Mouse (Mus musculus) C2C12 (cell line): ENCODE measurements around the gene Wwc1. TPM values are rescaled to one million over a fixed set of nuclear protein-coding genes. Genes with fewer than 3 reads are reported as not detected.

Experiments
- H3K27me3 ChIP-seq: one replicate; pipeline ENCODE4 v1.6.1; 2011; ENCODE audit not compliant: control insufficient read depth, insufficient read depth, insufficient read length
- H3K36me3 ChIP-seq: one replicate; pipeline ENCODE4 v1.6.1; 2011; ENCODE audit not compliant: control insufficient read depth, insufficient read depth
- H3K4me3 ChIP-seq: one replicate; pipeline ENCODE4 v1.5.1; 2011; ENCODE audit warnings: mild to moderate bottlenecking, control low read depth; ENCODE audit not compliant: poor library complexity, insufficient read depth, severe bottlenecking
- H3K79me2 ChIP-seq: one replicate; pipeline ENCODE4 v1.6.1; 2011; ENCODE audit not compliant: control insufficient read depth, insufficient read depth
- H3K79me3 ChIP-seq: one replicate; pipeline ENCODE4 v1.6.1; 2011; ENCODE audit warnings: low read depth, control low read depth
- H3ac ChIP-seq: one replicate; pipeline ENCODE3; 2011; ENCODE audit warnings: low read depth; ENCODE audit not compliant: control insufficient read depth, insufficient read length
- CEBPB ChIP-seq: IDR thresholded peaks from one replicate; pipeline ENCODE4 v1.6.1; 2011; ENCODE audit warnings: low read depth, mild to moderate bottlenecking, control low read depth, moderate library complexity
- CTCF ChIP-seq: IDR thresholded peaks from one replicate; pipeline ENCODE4 v1.5.1; 2011; ENCODE audit not compliant: control insufficient read depth, insufficient read depth, insufficient read length
- FOSL1 ChIP-seq: IDR thresholded peaks from one replicate; pipeline ENCODE4 v1.8.0; 2011; ENCODE audit warnings: mild to moderate bottlenecking, low read length; ENCODE audit not compliant: poor library complexity, insufficient read depth, severe bottlenecking
- MAX ChIP-seq: IDR thresholded peaks from one replicate; pipeline ENCODE4 v1.6.1; 2011; ENCODE audit warnings: mild to moderate bottlenecking, control low read depth
- MYOD1 ChIP-seq: IDR thresholded peaks from one replicate; pipeline ENCODE4 v1.6.1; 2011; ENCODE audit warnings: low read depth; ENCODE audit not compliant: control insufficient read depth, insufficient read length
- MYOG ChIP-seq: IDR thresholded peaks from one replicate; pipeline ENCODE4 v1.6.1; 2011; ENCODE audit not compliant: control insufficient read depth, insufficient read length; ENCODE audit errors: extremely low read depth
- USF1 ChIP-seq: IDR thresholded peaks from one replicate; pipeline ENCODE4 v1.6.1; 2011; ENCODE audit warnings: low read depth, mild to moderate bottlenecking, control low read depth, moderate library complexity
- polyA plus RNA-seq: library from polyadenylated mRNA; unstranded; fragments of >200 nt; fragmentation: generic; extraction: Trizol; gene quantifications from one replicate; pipeline ENCODE4 v1.2.1, GENCODE M21; 2012; ENCODE audit warnings: missing spikeins

Gene Wwc1
- polyA plus RNA-seq, 1 experiment, result 4.6 TPM

GRCm38 (mm10) chr11:35832139-35832538 lies 148.2 kb downstream of the Wwc1 start:
- Histone ChIP-seq H3ac (no peak overlapping the region), H3K27me3 (no peaks in the 10 kb centered on the region), H3K79me3 (peaks cover 53% of the 10 kb centered on the region), H3K4me3 (no peak overlapping the region), H3K79me2 (peaks cover 71% of the 10 kb centered on the region), H3K36me3 (peaks cover 61% of the 10 kb centered on the region)
- TF ChIP-seq CEBPB, result no peak
- TF ChIP-seq CTCF, result no peak
- no peak for TF ChIP-seq MYOD1
- no peak for TF ChIP-seq FOSL1
- TF ChIP-seq MAX, result no peak
- TF ChIP-seq USF1, result no peak
- no peak for TF ChIP-seq MYOG

GRCm38 (mm10) chr11:35827714-35828113 lies 152.6 kb downstream of the Wwc1 start:
- H3K27me3 ChIP-seq, result no peaks in the 10 kb centered on the region
- H3K4me3 ChIP-seq, result no peak overlapping the region
- H3K79me3 ChIP-seq, result peaks cover 40% of the 10 kb centered on the region
- H3K79me2 ChIP-seq, result peaks cover 53% of the 10 kb centered on the region
- H3ac ChIP-seq, result no peak overlapping the region
- peaks cover 97% of the 10 kb centered on the region for H3K36me3 ChIP-seq
- TF ChIP-seq MYOG, result no peak
- no peak for TF ChIP-seq USF1
- no peak for TF ChIP-seq MYOD1
- no peak for TF ChIP-seq CEBPB

- Histone ChIP-seq H3K36me3 (peaks cover 98% of the 10 kb centered on the region), H3K27me3 (no peaks in the 10 kb centered on the region), H3K4me3 (no peak overlapping the region), H3K79me3 (peaks cover 4% of the 10 kb centered on the region), H3K79me2 (no peaks in the 10 kb centered on the region), H3ac (no peak overlapping the region)
- TF ChIP-seq MYOG (no peak), MAX (no peak), MYOD1 (no peak), USF1 (no peak), CEBPB (no peak), FOSL1 (no peak), CTCF (no peak)
These were observed 164.0 kb downstream of the Wwc1 start for GRCm38 (mm10) chr11:35816316-35816715.

DNA sequence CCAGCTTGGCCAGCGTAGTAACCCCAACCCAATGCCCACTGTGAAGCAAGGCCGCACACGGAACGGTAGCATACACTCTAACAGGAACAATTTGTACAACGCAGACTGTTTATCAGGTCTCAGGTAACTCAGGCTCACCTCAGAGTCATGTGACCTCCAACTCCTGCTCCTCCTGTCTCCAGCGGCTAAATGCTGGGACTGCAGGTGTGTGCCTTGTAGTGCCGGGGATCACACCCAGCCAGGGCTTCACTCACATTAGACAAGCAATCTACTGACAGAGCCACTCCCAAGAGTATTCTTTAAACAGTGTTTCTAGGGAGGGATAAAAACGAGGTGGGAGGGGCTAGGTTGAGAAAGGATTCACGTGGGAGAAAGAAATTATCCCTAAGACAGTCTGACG lies 168.9 kb downstream of the Wwc1 start:
- no peaks in the 10 kb centered on the region for H3K79me2 ChIP-seq
- TF ChIP-seq CTCF (no peak), MYOD1 (no peak), USF1 (no peak), FOSL1 (no peak), CEBPB (no peak), MAX (no peak), MYOG (no peak)

GRCm38 (mm10) chr11:35801332-35801731 lies 179.0 kb downstream of the Wwc1 start:
- no peak overlapping the region for H3K4me3 ChIP-seq
- no peaks in the 10 kb centered on the region for H3K79me2 ChIP-seq
- no peaks in the 10 kb centered on the region for H3K79me3 ChIP-seq
- H3K36me3 ChIP-seq, result peaks cover 3% of the 10 kb centered on the region
- TF ChIP-seq MYOG (no peak), MAX (no peak), CEBPB (no peak), FOSL1 (no peak), CTCF (no peak), MYOD1 (no peak), USF1 (no peak)
- no peak overlapping the region for H3ac ChIP-seq
- H3K27me3 ChIP-seq, result no peaks in the 10 kb centered on the region

More for the DNA sequence above, 168.9 kb downstream of the Wwc1 start:
- Histone ChIP-seq H3ac (no peak overlapping the region), H3K79me3 (no peaks in the 10 kb centered on the region), H3K27me3 (no peaks in the 10 kb centered on the region), H3K36me3 (peaks cover 98% of the 10 kb centered on the region), H3K4me3 (no peak overlapping the region)

DNA sequence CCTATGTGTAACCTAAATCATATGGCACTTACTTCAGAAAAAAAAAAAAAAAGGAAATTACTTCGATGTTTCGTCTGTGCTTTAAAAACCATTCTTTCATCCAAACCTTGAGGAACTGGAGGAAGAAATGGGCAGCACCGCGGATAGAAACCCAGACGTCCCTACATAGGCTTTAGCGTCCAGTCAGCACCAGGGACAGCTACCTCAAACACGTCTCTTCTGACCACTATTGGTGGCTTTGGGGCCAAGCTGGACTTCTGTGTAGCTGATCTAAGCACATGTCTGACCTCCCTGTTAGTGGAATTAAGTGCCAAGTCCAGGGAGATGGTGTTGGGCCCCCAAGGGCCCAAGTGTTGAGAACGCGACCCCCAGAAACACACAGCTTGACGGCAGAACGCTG lies 181.5 kb downstream of the Wwc1 start, which contains the start of gene Fbll1:
Fbll1 (minus strand) TSS at position 11 of the 400 bp plus-strand sequence.
- H3K36me3 ChIP-seq, result no peaks in the 10 kb centered on the region
- H3K79me2 ChIP-seq, result no peaks in the 10 kb centered on the region
- TF ChIP-seq FOSL1 (no peak), MAX (no peak), CEBPB (no peak), MYOD1 (no peak), MYOG (no peak)
- no peaks in the 10 kb centered on the region for H3K79me3 ChIP-seq
- H3ac ChIP-seq, result no peak within 1 kb of the TSS
- H3K4me3 ChIP-seq, result no peak within 1 kb of the TSS
- no peaks in the 10 kb centered on the region for H3K27me3 ChIP-seq
